Mouse (Mus musculus) forebrain, postnatal 0 days (tissue): ENCODE data around the gene Als2cr12. TPM values are rescaled to one million over a fixed set of nuclear protein-coding genes. Genes with fewer than 3 reads are reported as not detected.
"Not testable (repeated sequence)": the region's sequence is repeated elsewhere in the genome, so short reads cannot be mapped to it uniquely, and the experiment has no call there.

Experiments used
- ATAC-seq: fragments of 200-750 bp; cut with Nextera tagmentation; 2 replicates; pipeline ENCODE4 v1.8.0; 2017; ENCODE audit warnings: mild to moderate bottlenecking, moderate library complexity
- DNase-seq: peaks from one replicate; pipeline ENCODE4 v3.0.0-alpha.2; 2015
- H3K27ac ChIP-seq: fragments of 300-500 bp; sonication (generic); 2 replicates; pipeline ENCODE4 v1.5.1; 2014; ENCODE audit warnings: low read depth, mild to moderate bottlenecking, antibody characterized with exemption, low read length, moderate library complexity, mixed read lengths
- H3K27me3 ChIP-seq: fragments of 300-500 bp; sonication (generic); 2 replicates; pipeline ENCODE4 v1.6.1; 2014; ENCODE audit warnings: mild to moderate bottlenecking, low read length, mixed read lengths; ENCODE audit not compliant: insufficient read depth
- H3K36me3 ChIP-seq: fragments of 300-500 bp; sonication (generic); 2 replicates; pipeline ENCODE4 v1.6.1; 2014; ENCODE audit warnings: mild to moderate bottlenecking, moderate library complexity; ENCODE audit not compliant: insufficient read depth
- H3K4me1 ChIP-seq: fragments of 300-500 bp; sonication (generic); 2 replicates; pipeline ENCODE4 v1.6.1; 2014; ENCODE audit warnings: antibody characterized with exemption; ENCODE audit not compliant: insufficient read depth
- H3K4me2 ChIP-seq: fragments of 300-500 bp; sonication (generic); 2 replicates; pipeline ENCODE4 v1.6.1; 2014; ENCODE audit warnings: low read depth, mild to moderate bottlenecking, moderate library complexity
- H3K4me3 ChIP-seq: fragments of 300-500 bp; sonication (generic); 2 replicates; pipeline ENCODE4 v1.5.1; 2014; ENCODE audit warnings: low read depth, low read length, mixed read lengths
- H3K9ac ChIP-seq: fragments of 300-500 bp; sonication (generic); 2 replicates; pipeline ENCODE4 v1.6.1; 2014; ENCODE audit warnings: mild to moderate bottlenecking
- H3K9me3 ChIP-seq: fragments of 300-500 bp; sonication (generic); 2 replicates; pipeline ENCODE4 v1.6.1; 2016; ENCODE audit warnings: low read length
- CTCF ChIP-seq: sonication (generic); IDR thresholded peaks from 2 replicates; pipeline ENCODE4 v1.5.1; 2016; ENCODE audit warnings: antibody characterized with exemption, control low read depth, low read depth
- WGBS: fragments of 180-500 bp; shearing (Covaris S2); extraction: QIAGEN DNeasy Blood & Tissue Kit; methylation state at CpG from one replicate; pipeline ENCODE4 v1.1.7; 2014; 5-methylcytosine and 5-hydroxymethylcytosine counted together
- polyA plus RNA-seq: library from polyadenylated mRNA; unstranded; fragments of >200 nt; fragmentation: Nextera tagmentation; extraction: Ambion mirVana; gene quantifications from 2 replicates; pipeline ENCODE4 v1.2.1, GENCODE M21; 2015
- total RNA-seq: library from RNA; depleted of rRNA; stranded (reverse); fragments of >200 nt; gene quantifications from 2 replicates; pipeline ENCODE4 v1.2.3, GENCODE M21; 2014; rRNA removed

The Als2cr12 gene
- total RNA-seq: 0.15 TPM in 1 of 2 replicates, not detected in the other
- polyA plus RNA-seq: 0.12 TPM in 1 of 2 replicates, not detected in the other

DNA sequence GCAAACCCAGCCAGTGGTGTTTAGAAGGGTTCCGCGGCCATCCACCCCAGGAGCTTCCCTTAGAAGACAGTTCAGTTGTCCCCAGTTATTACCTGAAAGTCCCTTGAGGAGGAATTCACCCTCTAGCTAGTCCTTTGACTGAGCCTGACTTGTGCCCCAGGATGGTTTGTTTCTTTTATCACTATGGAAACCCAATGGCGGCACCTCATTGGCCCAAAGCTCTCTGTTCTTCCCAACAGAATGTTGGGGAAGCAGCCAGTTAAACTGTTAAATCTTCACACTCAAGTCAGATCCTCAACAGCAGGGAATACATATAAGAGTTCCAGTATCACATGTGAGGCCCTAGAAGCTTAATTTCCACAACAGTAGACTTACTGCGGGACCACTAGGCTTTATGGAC, at the start of gene Als2cr12:
Als2cr12 (minus strand) TSS at position 180 of the 400 bp plus-strand sequence.
- not testable (repeated sequence) for H3K4me3 ChIP-seq, H3K4me2 ChIP-seq, H3K9me3 ChIP-seq, H3K36me3 ChIP-seq, H3K27ac ChIP-seq, H3K9ac ChIP-seq, H3K27me3 ChIP-seq, H3K4me1 ChIP-seq, DNase-seq
- WGBS: 83% methylated on average over 4 of the region's 4 CpGs
- 0 out of 2 replicates have a peak, but pooled peaks have one; percentile 18 for ATAC-seq

- peaks cover 5% of the 10 kb centered on the region; the same call in 1 of the 2 replicates for H3K36me3 ChIP-seq
- H3K9me3 ChIP-seq: no peaks in the 10 kb centered on the region
- 92% methylated on average over 7 of the region's 7 CpGs for WGBS
- no peak overlapping the region for H3K4me2 ChIP-seq
- no peak for DNase-seq
- no peaks in the 10 kb centered on the region for H3K27me3 ChIP-seq
- no peaks in the 10 kb centered on the region for H3K4me1 ChIP-seq
- TF ChIP-seq CTCF: no peak
- H3K27ac ChIP-seq: no peak overlapping the region
- ATAC-seq: no peak
- H3K9ac ChIP-seq: no peak overlapping the region
- no peak overlapping the region for H3K4me3 ChIP-seq
These were observed 48.9 kb upstream of the Als2cr12 start for GRCm38 (mm10) chr1:58744645-58745044.

DNA sequence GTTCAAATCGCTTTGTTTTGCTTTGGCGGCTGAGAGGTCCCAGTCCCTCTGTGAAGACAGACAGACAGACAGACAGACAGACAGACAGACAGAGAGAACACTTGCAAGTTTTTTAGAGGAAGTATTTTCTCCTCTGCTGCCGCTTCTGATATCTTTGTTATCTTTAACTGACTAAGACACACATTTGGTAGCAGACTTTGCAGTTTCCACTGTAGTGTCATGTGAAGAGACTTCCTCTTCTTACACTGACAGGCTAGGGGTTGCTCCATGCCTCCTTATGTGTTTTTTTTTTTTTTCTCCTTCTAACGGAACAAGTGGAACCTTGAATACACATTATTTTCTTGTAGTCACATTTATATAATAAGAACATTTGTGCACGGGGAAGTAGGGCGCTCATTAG, 47.5 kb upstream of the Als2cr12 start:
- Histone ChIP-seq H3K9me3 (no peaks in the 10 kb centered on the region), H3K9ac (no peak overlapping the region), H3K27me3 (no peaks in the 10 kb centered on the region), H3K4me3 (no peak overlapping the region), H3K36me3 (peaks cover 5% of the 10 kb centered on the region; the same call in 1 of the 2 replicates), H3K27ac (no peak overlapping the region), H3K4me1 (no peaks in the 10 kb centered on the region), H3K4me2 (no peak overlapping the region)
- 92% methylated on average over 6 of the region's 6 CpGs for WGBS
- TF ChIP-seq CTCF: no peak
- no peak for ATAC-seq
- no peak for DNase-seq

DNA sequence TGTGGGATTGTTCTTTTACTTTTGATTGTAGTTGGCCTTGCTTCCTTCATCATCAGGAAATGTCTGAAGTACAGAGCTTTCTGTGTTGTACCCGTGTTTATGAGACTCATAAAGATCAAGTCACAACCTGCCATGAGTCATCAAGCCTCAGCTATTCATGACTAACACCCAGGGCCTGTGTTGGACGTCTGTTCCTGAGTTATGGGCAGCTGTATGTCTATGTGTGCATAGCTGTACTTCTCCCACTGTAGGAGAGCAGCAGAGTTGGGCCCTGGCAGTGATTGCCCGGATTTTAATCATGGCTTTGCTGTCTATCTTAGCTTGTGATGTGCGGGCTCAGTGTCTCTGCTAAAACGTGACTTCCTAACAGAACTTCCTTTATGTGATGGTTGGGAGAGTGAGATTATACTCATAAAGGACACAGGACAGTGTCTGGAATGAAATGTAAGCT, 46.8 kb upstream of the Als2cr12 start:
- no peaks in the 10 kb centered on the region for H3K4me1 ChIP-seq
- no peak overlapping the region for H3K4me2 ChIP-seq
- H3K9me3 ChIP-seq: no peaks in the 10 kb centered on the region
- H3K27me3 ChIP-seq: no peaks in the 10 kb centered on the region
- no peak for DNase-seq
- 87% methylated on average over 5 of the region's 5 CpGs for WGBS
- no peak for ATAC-seq
- no peak overlapping the region for H3K27ac ChIP-seq
- TF ChIP-seq CTCF: no peak
- peaks cover 5% of the 10 kb centered on the region; the same call in 1 of the 2 replicates for H3K36me3 ChIP-seq
- H3K9ac ChIP-seq: no peak overlapping the region
- no peak overlapping the region for H3K4me3 ChIP-seq

- DNase-seq: peak; percentile 67
- H3K27ac ChIP-seq: 0 out of 2 replicates have a peak overlapping the region, but pooled peaks have one; percentile 9
These were observed 43.7 kb upstream of the Als2cr12 start for GRCm38 (mm10) chr1:58739529-58739928.

GRCm38 (mm10) chr1:58736968-58737367, 41.2 kb upstream of the Als2cr12 start:
- Histone ChIP-seq H3K9me3 (no peaks in the 10 kb centered on the region), H3K27ac (0 out of 2 replicates have a peak overlapping the region, but pooled peaks have one; percentile 51), H3K9ac (no peak overlapping the region), H3K4me2 (no peak overlapping the region), H3K27me3 (no peaks in the 10 kb centered on the region), H3K4me1 (no peaks in the 10 kb centered on the region), H3K4me3 (no peak overlapping the region), H3K36me3 (peaks cover 10% of the 10 kb centered on the region)
- WGBS: 74% methylated on average over 22 of the region's 22 CpGs
- DNase-seq: peak; percentile 63
- TF ChIP-seq CTCF: no peak
- peak; percentile 47; the same call in 1 of the 2 replicates for ATAC-seq

More at GRCm38 (mm10) chr1:58739529-58739928, 43.7 kb upstream of the Als2cr12 start:
- H3K4me2 ChIP-seq: no peak overlapping the region
- peaks cover 5% of the 10 kb centered on the region; the same call in 1 of the 2 replicates for H3K36me3 ChIP-seq
- no peak for TF ChIP-seq CTCF
- H3K9me3 ChIP-seq: no peaks in the 10 kb centered on the region
- no peak overlapping the region for H3K4me3 ChIP-seq
- peak; percentile 93 for ATAC-seq
- H3K27me3 ChIP-seq: no peaks in the 10 kb centered on the region
- WGBS: 54% methylated on average over 7 of the region's 7 CpGs
- H3K4me1 ChIP-seq: no peaks in the 10 kb centered on the region
- H3K9ac ChIP-seq: no peak overlapping the region

GRCm38 (mm10) chr1:58735962-58736361, 40.2 kb upstream of the Als2cr12 start:
- no peak overlapping the region for H3K4me2 ChIP-seq
- no peak overlapping the region for H3K4me3 ChIP-seq
- TF ChIP-seq CTCF: no peak
- no peaks in the 10 kb centered on the region for H3K9me3 ChIP-seq
- H3K27ac ChIP-seq: no peak overlapping the region
- ATAC-seq (no peak), DNase-seq (no peak)
- no peaks in the 10 kb centered on the region for H3K4me1 ChIP-seq
- H3K36me3 ChIP-seq: peaks cover 11% of the 10 kb centered on the region
- H3K9ac ChIP-seq: no peak overlapping the region
- 88% methylated on average over 7 of the region's 7 CpGs for WGBS
- H3K27me3 ChIP-seq: no peaks in the 10 kb centered on the region
